Mouse (Mus musculus) kidney, adult 11 months (tissue): Measurements from ENCODE around the gene Itga8.

ENCODE experiments used
- DNase-seq: peaks from one replicate; pipeline ENCODE4 v3.0.0; 2022

Gene Itga8

DNA sequence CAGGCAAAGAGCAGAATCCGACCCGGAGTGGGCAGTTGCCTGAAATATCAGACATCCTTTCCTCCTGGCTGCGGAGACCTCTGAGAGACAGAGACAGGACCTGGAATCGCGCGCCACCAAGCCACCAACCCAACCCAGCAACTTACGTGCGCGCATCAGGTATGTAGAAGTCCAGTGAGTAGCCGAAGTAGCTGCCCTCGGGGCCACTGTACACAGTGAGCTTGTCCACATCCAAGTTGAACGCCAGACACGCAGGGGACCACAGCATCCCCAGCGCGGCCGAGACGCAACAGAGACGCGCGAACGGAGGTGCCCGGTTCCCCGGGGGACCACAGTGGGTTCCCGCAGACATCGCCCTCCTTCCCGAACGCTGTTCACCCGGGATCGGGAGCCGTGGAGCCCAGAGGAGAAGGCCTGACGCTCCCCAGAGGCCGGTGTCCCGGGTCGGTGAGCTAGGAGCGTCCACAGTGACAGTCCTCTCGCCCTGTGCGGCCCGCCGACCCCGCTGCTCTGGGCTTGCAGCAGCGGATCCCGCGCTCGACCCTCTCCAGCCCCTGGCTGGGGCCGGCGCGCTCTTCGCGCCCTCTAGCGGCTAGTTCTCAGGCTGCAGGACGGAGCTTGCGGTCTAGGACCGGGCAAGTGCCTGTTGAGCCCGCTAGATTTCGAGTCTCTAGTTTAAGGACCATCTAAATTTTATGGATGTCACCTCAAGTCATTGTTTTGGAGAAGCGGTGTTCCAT is at the start of gene Itga8:
Gene Itga8, minus strand, starts transcription at position 492 of the 740 bp plus-strand sequence.
- DNase-seq, result peak; percentile 57

- no peak for DNase-seq
These were observed 47.2 kb upstream of the Itga8 start for GRCm38 (mm10) chr2:12348914-12349313.

DNA sequence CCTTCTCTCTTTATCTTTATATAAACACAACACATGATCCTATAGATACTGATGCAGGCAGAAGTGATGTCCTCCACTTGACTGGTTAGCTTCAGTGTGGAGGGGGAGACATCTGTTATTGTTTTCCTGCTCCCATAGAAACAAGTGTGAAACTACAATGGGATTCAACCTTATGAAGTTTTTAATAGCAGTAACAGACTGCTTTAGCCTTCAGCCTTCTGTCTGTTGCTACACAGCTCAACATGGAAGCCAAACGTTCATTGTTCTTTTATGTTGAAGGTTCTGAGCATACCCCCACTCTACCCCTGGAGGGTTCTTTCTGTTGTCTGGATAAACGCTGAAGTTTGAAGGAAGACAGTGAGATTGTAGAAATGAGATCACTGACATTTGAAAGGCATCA is 30.2 kb upstream of the Itga8 start:
- no peak for DNase-seq

DNA sequence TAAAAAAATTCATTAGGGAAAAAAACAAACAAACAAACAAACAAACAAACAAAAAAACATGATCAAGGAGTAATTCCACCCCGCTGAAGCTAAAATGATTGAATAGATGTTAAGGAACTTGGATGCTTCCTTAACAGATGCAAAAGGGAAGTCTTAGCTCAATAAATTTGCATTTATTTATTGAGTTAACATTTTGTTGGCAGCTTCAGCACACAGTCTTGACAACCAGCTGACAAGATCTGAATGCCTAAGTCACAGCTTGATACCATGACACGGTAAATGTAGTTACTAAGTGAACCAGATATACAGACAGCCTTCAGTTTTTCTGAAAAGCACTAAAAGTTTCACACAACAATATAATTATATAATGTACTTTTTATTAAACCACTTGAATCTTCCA is 27.9 kb upstream of the Itga8 start:
- DNase-seq, result no peak

GRCm38 (mm10) chr2:12329068-12329407 is 27.3 kb upstream of the Itga8 start:
- DNase-seq, result no peak

DNA sequence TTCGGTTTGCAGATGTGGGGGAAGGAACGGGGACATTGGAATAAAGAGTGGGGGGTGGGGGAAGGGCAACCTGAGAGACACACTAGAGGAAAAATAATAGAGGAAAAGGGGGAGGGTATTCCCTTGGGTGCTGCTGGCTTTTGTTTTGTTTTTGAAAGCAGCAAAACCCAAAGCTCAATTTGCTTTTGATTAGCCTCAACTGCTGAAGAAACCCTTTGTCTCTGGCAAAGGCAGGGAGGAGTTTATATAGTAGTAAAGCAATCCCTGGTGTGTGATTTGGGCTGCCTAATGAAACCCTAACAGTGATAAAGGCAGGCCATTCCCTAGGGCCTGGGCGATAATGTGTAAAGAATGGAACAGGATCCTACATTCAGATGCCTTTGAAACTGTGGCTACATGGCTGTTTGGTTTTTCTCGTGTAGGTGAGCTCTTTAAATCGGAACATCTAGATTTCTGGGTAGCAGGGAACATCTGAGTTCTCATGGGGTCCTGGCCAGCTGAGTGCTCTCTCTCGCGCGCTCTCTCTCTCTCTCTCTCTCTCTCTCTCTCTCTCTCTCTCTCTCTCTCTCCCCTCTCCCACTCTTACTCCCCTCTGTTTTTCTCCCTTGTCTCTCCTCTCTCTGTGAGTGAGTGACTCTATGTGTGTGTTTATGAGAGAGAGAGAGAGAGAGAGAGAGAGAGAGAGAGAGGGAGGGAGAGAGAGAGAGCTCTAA is 26.8 kb upstream of the Itga8 start:
- DNase-seq, result no peak

DNA sequence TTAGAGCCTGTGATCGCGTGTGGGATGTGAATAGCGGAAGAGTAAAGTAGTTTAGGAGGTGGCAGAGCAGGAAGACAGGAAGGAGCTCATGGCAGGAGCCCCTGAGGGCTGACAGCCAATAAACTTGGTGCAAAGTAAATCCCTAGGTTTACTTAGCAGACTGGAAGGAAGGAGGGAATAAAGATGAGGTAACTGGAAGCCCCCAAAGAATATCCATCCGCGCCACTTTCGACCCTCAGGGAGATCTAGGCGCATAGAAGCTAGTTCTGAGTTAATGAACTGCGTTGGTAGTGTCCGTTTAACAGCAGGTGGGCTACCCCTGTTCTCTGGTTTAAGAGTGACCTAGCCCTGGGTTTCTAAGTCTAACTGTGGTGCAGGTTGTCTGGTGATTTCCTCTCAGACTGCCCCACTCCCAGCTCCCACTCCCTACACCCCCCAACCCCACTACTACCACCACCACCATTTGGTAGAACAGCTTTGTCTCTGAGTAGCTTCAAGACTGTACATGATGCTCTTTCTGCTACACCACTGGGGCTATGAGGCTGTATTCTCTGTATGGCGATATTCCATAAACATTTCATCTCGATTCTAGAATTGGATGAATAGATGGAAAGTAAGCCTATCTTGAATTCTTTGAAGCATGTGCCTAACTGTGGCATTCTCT is 26.1 kb upstream of the Itga8 start:
- no peak for DNase-seq

GRCm38 (mm10) chr2:12327216-12327615 is 25.5 kb upstream of the Itga8 start:
- peak; percentile 6 for DNase-seq

GRCm38 (mm10) chr2:12325868-12326267 is 24.1 kb upstream of the Itga8 start:
- no peak for DNase-seq

- DNase-seq, result no peak
These were observed 23.7 kb upstream of the Itga8 start for GRCm38 (mm10) chr2:12325417-12325816.

GRCm38 (mm10) chr2:12320914-12321313 is 19.2 kb upstream of the Itga8 start:
- DNase-seq, result no peak

DNA sequence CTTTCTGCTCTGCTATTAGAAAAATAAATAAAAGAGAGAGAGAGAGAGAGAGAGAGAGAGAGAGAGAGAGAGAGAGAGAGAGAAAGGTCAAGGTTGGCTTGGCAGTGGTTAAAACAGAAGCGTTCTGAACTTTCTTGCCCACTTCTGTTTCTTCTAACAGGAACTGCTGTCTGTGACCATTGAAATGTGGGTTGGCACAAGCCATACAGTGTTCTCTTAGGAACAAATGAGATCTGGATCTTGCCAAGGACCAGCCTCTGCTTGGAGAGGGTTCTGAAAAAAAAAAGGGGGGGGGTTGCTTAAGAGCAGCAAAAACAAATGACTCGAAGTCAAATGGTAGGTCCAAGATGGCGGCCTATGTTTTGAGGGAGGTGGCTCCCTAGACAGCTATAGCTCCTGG is 17.0 kb upstream of the Itga8 start:
- DNase-seq, result no peak

GRCm38 (mm10) chr2:12318036-12318435 is 16.3 kb upstream of the Itga8 start:
- no peak for DNase-seq

DNA sequence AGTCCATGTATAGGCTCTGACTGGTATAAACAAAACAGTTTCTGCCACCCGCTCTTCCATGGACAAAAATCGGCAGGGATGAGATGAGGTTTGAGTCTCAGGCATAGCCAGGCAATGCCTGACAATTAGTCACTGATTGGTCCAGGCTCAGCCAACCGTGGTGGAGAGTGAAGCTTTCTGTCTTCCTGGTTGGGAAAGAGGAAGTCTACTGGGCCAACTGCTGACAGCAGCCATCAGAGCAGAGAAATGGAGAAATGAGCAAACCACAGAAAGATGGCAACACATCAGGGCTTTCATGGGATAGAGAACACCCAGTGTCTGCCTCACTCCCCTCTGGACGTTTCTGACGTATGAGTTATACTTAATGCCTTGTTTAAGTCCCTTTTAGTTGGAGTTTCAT is 15.6 kb upstream of the Itga8 start:
- DNase-seq, result no peak

- no peak for DNase-seq
These were observed 14.6 kb upstream of the Itga8 start for GRCm38 (mm10) chr2:12316361-12316760.

DNA sequence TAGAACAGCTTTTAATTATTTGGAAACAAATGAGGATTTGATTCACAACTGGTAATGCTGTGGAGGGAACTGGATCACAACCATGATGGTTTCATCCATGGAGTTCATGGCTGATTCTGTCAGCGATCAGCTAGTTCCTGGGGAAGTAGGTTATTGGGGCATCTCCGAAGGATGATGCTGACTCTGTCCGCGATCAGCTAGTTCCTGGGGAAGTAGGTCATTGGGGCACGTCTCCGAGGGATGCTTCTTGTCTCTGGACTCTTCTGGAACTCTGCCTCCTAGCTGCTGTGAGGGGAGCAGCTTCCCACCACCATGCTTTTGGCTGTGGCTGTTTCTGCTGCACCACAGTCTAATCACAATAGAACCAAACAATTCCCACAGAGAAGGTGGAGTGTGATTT is 12.3 kb upstream of the Itga8 start:
- DNase-seq, result no peak

DNA sequence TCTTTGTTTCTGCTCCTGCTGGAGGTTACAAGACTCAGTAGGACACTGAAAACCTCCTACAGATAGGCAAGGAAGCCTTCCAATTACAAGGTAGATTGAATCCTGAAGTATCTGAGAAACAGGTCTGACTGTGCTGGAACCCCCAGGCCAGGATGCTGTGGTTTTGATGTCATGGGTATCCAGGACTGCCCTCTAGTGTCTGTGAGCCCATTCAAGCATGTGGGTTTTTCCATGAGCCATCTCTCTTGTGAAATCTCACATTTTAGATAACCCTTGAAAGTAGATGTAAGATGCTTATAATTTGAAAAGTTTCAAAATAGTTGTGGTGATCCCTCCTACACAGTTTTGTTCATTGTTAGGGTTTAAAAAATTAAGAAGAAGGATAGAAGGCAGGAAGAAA is 6.7 kb upstream of the Itga8 start:
- DNase-seq, result no peak

DNA sequence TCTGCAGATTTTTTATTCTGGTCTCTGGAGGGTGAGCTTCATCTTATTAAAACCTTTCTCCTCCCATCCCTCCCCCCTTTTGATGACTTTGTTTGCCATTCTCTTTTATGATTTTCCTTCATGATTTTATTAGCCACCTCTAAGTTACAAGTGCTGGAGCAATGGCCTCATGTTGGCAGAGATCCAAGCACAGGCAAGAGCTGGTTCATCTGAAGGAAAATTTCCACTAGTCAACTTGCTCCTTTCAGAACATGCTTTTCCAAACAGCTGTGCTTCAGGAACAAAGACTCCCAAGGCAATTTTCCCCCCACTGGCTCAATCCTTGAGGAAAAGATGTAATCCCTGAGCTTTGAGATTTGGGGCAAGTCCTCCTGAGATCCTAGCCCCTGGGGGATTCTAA is 5.6 kb upstream of the Itga8 start:
- DNase-seq, result no peak

DNA sequence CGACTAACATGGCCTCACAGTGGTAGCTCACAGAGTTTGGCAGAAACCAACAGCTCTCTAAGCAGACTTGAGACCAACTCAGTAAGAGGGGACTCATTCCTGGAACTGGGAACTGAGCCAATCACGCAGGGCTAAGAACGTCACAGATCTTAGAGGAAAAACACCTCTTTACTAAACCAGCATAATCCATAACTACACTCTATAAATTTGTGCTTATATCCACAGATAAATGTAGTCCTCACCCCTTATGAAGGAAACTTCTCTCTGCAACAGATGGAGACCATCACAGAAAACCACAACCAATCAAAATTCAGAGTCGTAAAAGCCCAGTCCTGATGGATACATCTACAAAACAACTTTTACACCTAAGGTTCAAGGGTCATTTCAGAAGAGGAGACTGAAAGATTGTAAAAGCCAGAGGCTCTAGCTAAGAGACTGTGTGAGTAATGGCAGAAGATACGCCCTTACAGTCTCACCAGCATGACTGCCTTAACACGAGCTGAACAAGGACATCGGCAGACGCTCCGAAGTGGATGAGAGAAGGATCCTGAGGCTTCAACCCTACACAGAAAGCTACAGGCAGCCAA is 3.4 kb upstream of the Itga8 start:
- DNase-seq, result no peak

DNA sequence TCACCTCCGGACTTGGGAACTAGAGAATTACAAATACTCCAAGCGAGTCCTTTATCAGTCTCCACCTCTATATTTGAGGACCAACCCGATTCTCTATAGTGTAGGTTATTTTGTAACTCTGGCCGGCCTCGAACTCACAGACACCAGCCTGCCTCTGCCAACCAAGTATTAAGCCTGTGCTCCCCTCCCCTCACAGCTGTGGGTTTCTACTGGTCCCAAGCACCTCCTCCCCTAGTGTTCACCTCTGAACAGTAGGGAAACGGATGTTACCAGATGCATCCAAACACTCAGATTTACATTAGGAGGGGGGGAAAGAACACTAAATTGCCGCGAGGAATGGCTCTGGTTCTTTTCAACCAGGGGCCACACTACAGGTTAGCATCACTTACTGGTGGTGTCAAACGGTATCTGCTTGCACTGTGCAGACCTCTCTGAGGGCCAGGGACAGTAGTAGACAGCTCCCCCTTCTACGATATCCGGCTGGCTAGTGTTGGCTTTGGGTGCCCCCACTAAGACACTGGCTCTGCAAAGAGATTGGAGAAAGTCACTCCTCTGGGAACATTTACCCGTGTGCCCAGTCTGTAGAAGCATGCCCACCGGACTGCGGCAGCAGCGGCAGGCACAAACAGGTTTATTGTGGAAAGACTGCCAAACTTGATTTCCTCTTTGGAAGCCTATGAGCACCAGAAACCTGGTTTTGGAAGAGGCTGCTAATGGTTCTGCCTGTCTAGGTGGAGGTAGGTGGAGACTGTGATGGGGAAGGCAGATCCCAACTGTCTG is 1.1 kb downstream of the Itga8 start:
- DNase-seq, result peak; percentile 6

GRCm38 (mm10) chr2:12297287-12297686 is 4.4 kb downstream of the Itga8 start:
- no peak for DNase-seq

DNA sequence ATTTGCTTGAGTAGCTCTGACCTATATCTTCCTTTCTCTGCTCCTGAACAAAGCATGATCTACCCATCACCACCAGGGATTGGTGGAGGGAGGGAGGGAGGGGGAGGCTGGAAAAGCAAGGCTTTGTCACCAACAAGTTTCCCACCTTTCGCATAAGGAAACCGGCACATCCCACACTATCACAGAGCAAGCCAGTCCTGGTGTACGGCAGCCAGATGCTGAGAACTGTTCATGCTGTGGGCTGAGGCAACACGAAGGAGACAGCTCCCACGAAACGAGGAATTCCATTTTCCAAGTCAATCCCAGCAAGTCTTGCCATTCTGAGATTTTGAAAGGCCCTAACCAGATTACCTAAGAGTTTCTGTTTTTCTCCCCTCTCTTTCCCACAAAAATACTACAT is 6.6 kb downstream of the Itga8 start:
- no peak for DNase-seq

DNA sequence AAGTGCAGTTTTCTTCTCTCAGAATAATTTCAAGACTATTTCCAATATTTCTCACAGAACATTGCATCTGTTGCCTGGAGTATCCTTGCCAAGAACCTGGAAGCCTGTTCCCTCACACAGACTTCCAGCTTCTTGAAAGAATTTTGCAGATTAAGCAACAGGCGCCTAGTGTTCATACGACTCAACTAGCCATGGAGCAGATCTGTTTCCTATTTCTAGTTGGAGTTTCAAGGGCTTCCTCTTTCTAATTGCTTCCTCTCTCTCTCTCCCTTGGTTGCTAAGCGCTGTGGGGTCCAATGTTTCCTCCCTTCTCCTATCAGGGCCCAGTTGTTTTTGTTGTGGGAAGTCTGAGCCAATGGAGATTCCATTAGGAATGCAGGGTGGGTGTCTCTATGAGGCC is 7.7 kb downstream of the Itga8 start:
- DNase-seq, result no peak
